In genomic region chr13:74061613-74062377, GRCm38 (mm10) we compare ENCODE assay signal across 8 mouse cellular contexts. TPM values are rescaled to one million over a fixed set of nuclear protein-coding genes. Genes with fewer than 3 reads are reported as not detected.
DNase-seq lines count a peak whose midpoint lies in the region; ATAC-seq and TF ChIP-seq lines count a peak whose summit lies in the region.

Gene Cep72 (minus strand): TSS chr13:74062299.

- peak; percentile 60 to 70; a peak in 3 of 4 replicates for TF ChIP-seq POLR2A in MEL (IDR thresholded peaks at IDR 0.05; ENCODE audit: control insufficient read depth in 1 of 2, insufficient read depth in 1 of 2, low read depth in 1 of 2, low read length in 2 of 2, poor library complexity in 1 of 2)

- peak within 1 kb of the TSS; percentile 56 for H3K4me2 ChIP-seq in lung, embryonic 14.5 days

- TF ChIP-seq RAD21 in MEL (IDR thresholded peaks at IDR 0.05; ENCODE audit: low read depth, low read length): no peak

- no peaks in the 10 kb centered on the region for H3K9me3 ChIP-seq in MEL (replicated peaks; ENCODE audit: insufficient read depth, low read length)
- no peaks in the 10 kb centered on the region for H3K9me3 ChIP-seq in lung, embryonic 14.5 days (ENCODE audit: low read depth, low read length)

- peak; percentile 96 for ATAC-seq in lung, embryonic 14.5 days (ENCODE audit: insufficient read depth)
- ATAC-seq in neutrophil, adult 5-6 weeks (ENCODE audit: extremely low read depth, insufficient number of reproducible peaks, low FRiP score, poor library complexity, severe bottlenecking): peak; percentile 83

- H3K4me3 ChIP-seq in MEL (ENCODE audit: control insufficient read depth in 1 of 2, insufficient read depth in 1 of 2, low read depth in 2 of 2, low read length in 2 of 2): peak within 1 kb of the TSS; percentile 75 to 98
- H3K4me3 ChIP-seq in layer of hippocampus, adult 2 months: peak within 1 kb of the TSS; percentile 98
- peak within 1 kb of the TSS; percentile 70 for H3K4me3 ChIP-seq in lung, embryonic 14.5 days (ENCODE audit: low read depth, low read length)

- no peaks in the 10 kb centered on the region for H3K4me1 ChIP-seq in MEL (ENCODE audit: control insufficient read depth in 1 of 2, insufficient read depth in 2 of 2, low read length in 2 of 2)
- H3K4me1 ChIP-seq in lung, embryonic 14.5 days (ENCODE audit: insufficient read depth): no peaks in the 10 kb centered on the region

- 2% methylated on average over 48 of the region's 48 CpGs for WGBS in lung, embryonic 14.5 days

- TF ChIP-seq EP300 in MEL (IDR thresholded peaks at IDR 0.05; ENCODE audit: low read depth in 1 of 2, low read length in 2 of 2): no peak

- peak within 1 kb of the TSS; percentile 98 for H3K9ac ChIP-seq in MEL (ENCODE audit: control insufficient read depth, low read depth, low read length, poor library complexity, severe bottlenecking)
- peak within 1 kb of the TSS; percentile 88 for H3K9ac ChIP-seq in lung, embryonic 14.5 days

- DNase-seq in MEL (ENCODE audit: low read depth, low spot score): peak; percentile 93
- peak; percentile 86 for DNase-seq in cerebellum, adult 8-10 months
- DNase-seq in forelimb bud, embryonic 11.5 days (ENCODE audit: low read depth, low spot score): peak; percentile 93
- DNase-seq in heart, postnatal 4 days: peak; percentile 96
- DNase-seq in layer of hippocampus, adult 2 months (ENCODE audit: low spot score in 2 of 2): peak; percentile 75 to 85
- peak; percentile 97 for DNase-seq in lung, embryonic 14.5 days
- DNase-seq in testis, postnatal 14 days (ENCODE audit: low spot score): peak; percentile 91

- H3K27me3 ChIP-seq in MEL (ENCODE audit: control insufficient read depth in 1 of 2, insufficient read depth in 2 of 2, low read length in 2 of 2): no peaks in the 10 kb centered on the region
- no peaks in the 10 kb centered on the region for H3K27me3 ChIP-seq in lung, embryonic 14.5 days (ENCODE audit: insufficient read depth, low read length)

- no peak for TF ChIP-seq CTCF in MEL (IDR thresholded peaks at IDR 0.05 in 2 of 3, conservative IDR thresholded peaks at IDR 0.05 in 1 of 3; ENCODE audit: control insufficient read depth in 1 of 3, insufficient read depth in 1 of 3, low read depth in 2 of 3, low read length in 3 of 3, poor library complexity in 1 of 3, severe bottlenecking in 1 of 3)
- TF ChIP-seq CTCF in layer of hippocampus, adult 2 months (conservative IDR thresholded peaks at IDR 0.05): no peak
- no peak for TF ChIP-seq CTCF in lung, embryonic 14.5 days (IDR thresholded peaks at IDR 0.05; ENCODE audit: low read depth)

- peaks cover 2% of the 10 kb centered on the region; the same call in 1 of the 2 replicates for H3K79me2 ChIP-seq in MEL (ENCODE audit: control insufficient read depth, insufficient read depth, low read length, poor library complexity)

- peaks cover 0 to 4% of the 10 kb centered on the region in 2 experiments; a peak in 2 of 4 replicates for H3K36me3 ChIP-seq in MEL (ENCODE audit: control insufficient read depth in 1 of 2, insufficient read depth in 2 of 2, low read length in 2 of 2)
- peaks cover 16% of the 10 kb centered on the region for H3K36me3 ChIP-seq in lung, embryonic 14.5 days (ENCODE audit: insufficient read depth)

- H3K27ac ChIP-seq in MEL (ENCODE audit: control insufficient read depth, low read depth, low read length): peak within 1 kb of the TSS; percentile 78
- H3K27ac ChIP-seq in layer of hippocampus, adult 2 months: peak within 1 kb of the TSS; percentile 85
- peak within 1 kb of the TSS; percentile 91 for H3K27ac ChIP-seq in lung, embryonic 14.5 days (ENCODE audit: low read depth)

TF ChIP-seq in MEL, 35 proteins besides CTCF, POLR2A, EP300 and RAD21:
- peak; percentile 45; the same call in 1 of the 2 replicates for TF ChIP-seq MXI1 (IDR thresholded peaks at IDR 0.05; ENCODE audit: low read depth, low read length)
- TF ChIP-seq NELFE (IDR thresholded peaks at IDR 0.05; ENCODE audit: low read depth, low read length): peak; percentile 72
- peak; percentile 73; the same call in 1 of the 2 replicates for TF ChIP-seq HCFC1 (IDR thresholded peaks at IDR 0.05; ENCODE audit: low read depth, low read length)
- TF ChIP-seq SIN3A (IDR thresholded peaks at IDR 0.05; ENCODE audit: low read length): peak; percentile 47
- TF ChIP-seq GABPA (IDR thresholded peaks at IDR 0.05; ENCODE audit: low read depth, low read length): no peak
- TF ChIP-seq NRF1 (IDR thresholded peaks at IDR 0.05; ENCODE audit: insufficient read depth, low read depth, low read length, poor library complexity, severe bottlenecking): peak; percentile 82
- TF ChIP-seq ZNF384 (IDR thresholded peaks at IDR 0.05; ENCODE audit: low read depth, low read length): peak; percentile 62
- TF ChIP-seq JUND (IDR thresholded peaks at IDR 0.05; ENCODE audit: low read depth, low read length): no peak

RNA-seq across cellular contexts. Expression of gene Cep72, which starts in this region (rescaled TPM):
- 2.2 and 3.9 TPM in 2 replicates for total RNA-seq in MEL (2012; rRNA removed)
- 1 to 10 TPM in 1 of 2 experiments, not detected in 1; 7.0 TPM for polyA plus RNA-seq in MEL (2012; ENCODE audit: insufficient read depth in 1 of 2, insufficient read length in 2 of 2, low read depth in 1 of 2, low replicate concordance in 2 of 2, missing spikeins in 1 of 2)
- total RNA-seq in heart, postnatal 4 days (2021): 1 to 10 TPM; 7.2 to 9.0 TPM
- total RNA-seq in layer of hippocampus, adult 2 months (2021): 1 to 10 TPM in 1 of 2 experiments, under 1 TPM in 1; 0.87 to 2.7 TPM
- polyA plus RNA-seq in lung, embryonic 14.5 days (2014; fragmentation: Nextera tagmentation; extraction: Ambion mirVana): 18.8 and 19.3 TPM in 2 replicates
- 8.1 and 9.6 TPM in 2 replicates for total RNA-seq in neutrophil, adult 5-6 weeks (2017)

Comparison
In these comparisons a context has a peak if more than half of its experiments do, and no peak if none do; other contexts are left out.
1. Peak in every context shown above with its lines: DNase-seq, ATAC-seq, H3K4me3 ChIP-seq and H3K27ac ChIP-seq.